In the genomic region with DNA sequence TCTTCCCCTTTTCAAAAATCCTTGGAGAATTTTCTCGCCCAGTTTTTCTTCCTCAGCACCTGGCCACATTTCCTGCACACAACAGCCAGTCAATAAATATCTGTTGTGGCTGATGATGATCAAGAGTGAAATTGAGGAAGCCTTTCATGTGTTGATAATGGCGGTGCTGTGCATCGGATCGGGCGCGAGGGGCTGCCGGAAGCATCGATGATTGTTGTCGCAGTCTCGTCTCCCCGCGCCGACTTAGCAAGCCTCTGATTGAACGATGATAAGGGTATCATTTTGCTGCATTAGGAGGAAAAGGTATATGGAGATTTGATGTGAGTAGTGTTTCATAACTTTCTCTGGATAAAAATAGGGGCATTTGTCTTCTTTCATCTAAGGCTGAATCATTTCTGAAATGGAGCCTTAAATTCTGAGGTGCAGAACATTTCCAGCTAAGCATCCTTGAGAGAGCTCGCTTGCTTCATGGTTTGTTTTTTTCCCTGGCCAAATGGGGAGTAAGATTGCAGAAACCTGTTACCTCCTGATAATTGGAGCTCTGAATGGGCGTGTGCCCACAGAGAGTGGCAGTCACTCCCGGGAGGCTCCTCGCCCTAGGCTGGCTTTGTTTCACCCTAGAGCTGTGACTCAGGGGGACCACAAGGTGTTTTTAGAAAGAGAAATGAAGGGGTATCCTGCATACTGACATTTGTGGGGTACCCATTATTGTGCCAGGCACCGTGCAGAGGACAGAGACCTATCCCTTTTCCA, we compare ENCODE assay signal across 19 mouse cellular contexts.
DNase-seq lines count a peak whose midpoint lies in the region; ATAC-seq and TF ChIP-seq lines count a peak whose summit lies in the region.
"Had no signal": no experiment of that assay in that cellular context is flagged by ENCODE, and none has a peak within 500 bp of the region (broad histone marks: within the 10 kb centered on the region; RNA-seq: fewer than 3 reads in every experiment).

No protein-coding gene starts in this region.

- TF ChIP-seq RAD21 in MEL (IDR thresholded peaks at IDR 0.05; ENCODE audit: low read depth, low read length): no peak

- intact Hi-C loops in heart, postnatal 10 days (cut with DNase I): no loop called here
- intact Hi-C loops in gastrocnemius, postnatal 36 days (cut with DNase I): no loop called here

- H3K9ac ChIP-seq in MEL (ENCODE audit: control insufficient read depth, low read depth, low read length, poor library complexity, severe bottlenecking): peak overlapping the region; percentile 30
- peak overlapping the region; percentile 72 for H3K9ac ChIP-seq in liver, embryonic 14.5 days (replicated peaks)
- H3K9ac ChIP-seq: embryonic facial prominence, embryonic 13.5 days; kidney, embryonic 15.5 days; neural tube, embryonic 12.5 days had no signal

- 0 out of 2 replicates have a peak overlapping the region, but pooled peaks have one; percentile 10 for H3K27ac ChIP-seq in heart, embryonic 10.5 days
- peak overlapping the region; percentile 23; the same call in 1 of the 2 replicates for H3K27ac ChIP-seq in MEL (ENCODE audit: control insufficient read depth, low read depth, low read length)
- peak overlapping the region; percentile 91 for H3K27ac ChIP-seq in liver, embryonic 14.5 days
- H3K27ac ChIP-seq: embryonic facial prominence, embryonic 13.5 days; heart, adult 2 months; kidney, embryonic 15.5 days; neural tube, embryonic 12.5 days had no signal

- peaks cover 9% of the 10 kb centered on the region for H3K27me3 ChIP-seq in heart, embryonic 10.5 days (ENCODE audit: insufficient read depth, poor library complexity, severe bottlenecking)
- H3K27me3 ChIP-seq in MEL (ENCODE audit: control insufficient read depth in 1 of 2, insufficient read depth in 2 of 2, low read length in 2 of 2): no peaks in the 10 kb centered on the region
- H3K27me3 ChIP-seq in liver, embryonic 14.5 days (ENCODE audit: control insufficient read depth, insufficient read depth, low read length): no peaks in the 10 kb centered on the region
- H3K27me3 ChIP-seq: neural tube, embryonic 12.5 days had no signal

- TF ChIP-seq POLR2A in MEL (IDR thresholded peaks at IDR 0.05; ENCODE audit: control insufficient read depth in 1 of 2, insufficient read depth in 1 of 2, low read depth in 1 of 2, low read length in 2 of 2, poor library complexity in 1 of 2): no peak

- TF ChIP-seq CTCF in MEL (IDR thresholded peaks at IDR 0.05 in 2 of 3, conservative IDR thresholded peaks at IDR 0.05 in 1 of 3; ENCODE audit: control insufficient read depth in 1 of 3, insufficient read depth in 1 of 3, low read depth in 2 of 3, low read length in 3 of 3, poor library complexity in 1 of 3, severe bottlenecking in 1 of 3): no peak
- TF ChIP-seq CTCF in liver, embryonic 14.5 days (IDR thresholded peaks at IDR 0.05; ENCODE audit: low read depth): no peak

- 72% methylated on average over 19 of the region's 19 CpGs for WGBS in heart, embryonic 10.5 days
- WGBS in liver, embryonic 14.5 days (ENCODE audit: insufficient replicate concordance): 19% methylated on average over 19 of the region's 19 CpGs

- peak overlapping the region; percentile 96 for H3K4me2 ChIP-seq in liver, embryonic 14.5 days (ENCODE audit: low read depth)
- H3K4me2 ChIP-seq: embryonic facial prominence, embryonic 13.5 days; kidney, embryonic 15.5 days; neural tube, embryonic 12.5 days had no signal

- no peaks in the 10 kb centered on the region for H3K79me2 ChIP-seq in MEL (ENCODE audit: control insufficient read depth, insufficient read depth, low read length, poor library complexity)

- no peak for DNase-seq in heart, embryonic 10.5 days (ENCODE audit: low spot score)
- DNase-seq in heart, postnatal 10 days: no peak
- peak; percentile 55 for DNase-seq in MEL (ENCODE audit: low read depth, low spot score)
- peak; percentile 83 to 88 (median 87) for DNase-seq in liver, embryonic 14.5 days (ENCODE audit: low read depth in 3 of 3, low spot score in 3 of 3)
- no peak for DNase-seq in gastrocnemius, postnatal 36 days
- DNase-seq in layer of hippocampus, postnatal 10 days (ENCODE audit: low spot score in 2 of 2): no peak
- DNase-seq in cerebellum, adult 11-12 months: no peak
- DNase-seq: cerebellum, postnatal 10 days; gastrocnemius, postnatal 10 days; heart, adult 2 months; left cerebral cortex, postnatal 4 days; right cerebral cortex, postnatal 4 days; thymus, postnatal 14 days had no signal

- TF ChIP-seq EP300 in MEL (IDR thresholded peaks at IDR 0.05; ENCODE audit: low read depth in 1 of 2, low read length in 2 of 2): peak; percentile 42 to 43; a peak in 1 of 4 replicates
- TF ChIP-seq EP300 in liver, embryonic 14.5 days (IDR thresholded peaks at IDR 0.05; ENCODE audit: low read depth): peak; percentile 93

- no peaks in the 10 kb centered on the region for H3K9me3 ChIP-seq in heart, embryonic 10.5 days
- no peaks in the 10 kb centered on the region for H3K9me3 ChIP-seq in MEL (replicated peaks; ENCODE audit: insufficient read depth, low read length)
- H3K9me3 ChIP-seq in liver, embryonic 14.5 days (ENCODE audit: control insufficient read depth, low read length): no peaks in the 10 kb centered on the region
- H3K9me3 ChIP-seq: embryonic facial prominence, embryonic 13.5 days; kidney, embryonic 15.5 days; neural tube, embryonic 12.5 days had no signal

- H3K4me3 ChIP-seq in heart, embryonic 10.5 days: no peak overlapping the region
- peak overlapping the region; percentile 45 to 73 for H3K4me3 ChIP-seq in MEL (ENCODE audit: control insufficient read depth in 1 of 2, insufficient read depth in 1 of 2, low read depth in 2 of 2, low read length in 2 of 2)
- peak overlapping the region; percentile 51 to 52 for H3K4me3 ChIP-seq in liver, embryonic 14.5 days (ENCODE audit: insufficient read depth in 1 of 2, low read depth in 2 of 2, low read length in 2 of 2)
- H3K4me3 ChIP-seq: embryonic facial prominence, embryonic 13.5 days; heart, adult 2 months; kidney, embryonic 15.5 days; neural tube, embryonic 12.5 days had no signal

- H3K36me3 ChIP-seq in heart, embryonic 10.5 days: no peaks in the 10 kb centered on the region
- H3K36me3 ChIP-seq in MEL (ENCODE audit: control insufficient read depth in 1 of 2, insufficient read depth in 2 of 2, low read length in 2 of 2): peaks cover 0 to 6% of the 10 kb centered on the region in 2 experiments; a peak in 2 of 4 replicates
- H3K36me3 ChIP-seq in liver, embryonic 14.5 days (replicated peaks; ENCODE audit: control insufficient read depth, insufficient read depth, low read depth): no peaks in the 10 kb centered on the region
- H3K36me3 ChIP-seq: embryonic facial prominence, embryonic 13.5 days; kidney, embryonic 15.5 days; neural tube, embryonic 12.5 days had no signal

- ATAC-seq in erythroblast, adult 5-6 weeks (replicated peaks; ENCODE audit: low FRiP score, poor library complexity, severe bottlenecking): peak; percentile 92
- peak; percentile 94 for ATAC-seq in liver, embryonic 14.5 days (ENCODE audit: insufficient read depth)
- ATAC-seq: hindbrain, embryonic 16.5 days; intestine, embryonic 16.5 days had no signal

- H3K4me1 ChIP-seq in heart, embryonic 10.5 days: no peaks in the 10 kb centered on the region
- peaks cover 3 to 5% of the 10 kb centered on the region in 2 experiments for H3K4me1 ChIP-seq in MEL (ENCODE audit: control insufficient read depth in 1 of 2, insufficient read depth in 2 of 2, low read length in 2 of 2)
- H3K4me1 ChIP-seq in liver, embryonic 14.5 days (replicated peaks; ENCODE audit: control insufficient read depth in 2 of 2, insufficient read depth in 2 of 2, low read length in 1 of 2): peaks cover 28 to 41% of the 10 kb centered on the region in 2 experiments
- H3K4me1 ChIP-seq: embryonic facial prominence, embryonic 13.5 days; kidney, embryonic 15.5 days; neural tube, embryonic 12.5 days had no signal

TF ChIP-seq in MEL, 35 proteins besides CTCF, POLR2A, EP300 and RAD21 (continues in another document):
- TF ChIP-seq BHLHE40 (IDR thresholded peaks at IDR 0.05; ENCODE audit: borderline replicate concordance, low read depth, low read length) (no peak), POLR2AphosphoS5 (IDR thresholded peaks at IDR 0.05; ENCODE audit: borderline replicate concordance, low read depth, low read length) (no peak), MXI1 (IDR thresholded peaks at IDR 0.05; ENCODE audit: low read depth, low read length) (peak; percentile 40; the same call in 1 of the 2 replicates), USF1 (IDR thresholded peaks at IDR 0.05; ENCODE audit: low read depth, low read length) (no peak), ZMIZ1 (IDR thresholded peaks at IDR 0.05; ENCODE audit: low read depth, low read length) (no peak), E2F4 (IDR thresholded peaks at IDR 0.05; ENCODE audit: borderline replicate concordance, low read depth, low read length) (no peak), JUND (IDR thresholded peaks at IDR 0.05; ENCODE audit: low read depth, low read length) (no peak), KAT2A (conservative IDR thresholded peaks at IDR 0.05; ENCODE audit: low read depth, low read length) (no peak), CHD2 (IDR thresholded peaks at IDR 0.05; ENCODE audit: low read length) (no peak), HCFC1 (IDR thresholded peaks at IDR 0.05; ENCODE audit: low read depth, low read length) (no peak), ZNF384 (IDR thresholded peaks at IDR 0.05; ENCODE audit: low read depth, low read length) (peak; percentile 30; the same call in 1 of the 2 replicates), TCF12 (IDR thresholded peaks at IDR 0.05; ENCODE audit: low read depth, low read length) (0 out of 2 replicates have a peak, but pooled peaks have one; percentile 36), USF2 (IDR thresholded peaks at IDR 0.05; ENCODE audit: borderline replicate concordance in 1 of 2, insufficient read depth in 1 of 2, low read depth in 1 of 2, low read length in 2 of 2) (no peak), ETS1 (IDR thresholded peaks at IDR 0.05; ENCODE audit: low read depth, low read length) (no peak), NRF1 (IDR thresholded peaks at IDR 0.05; ENCODE audit: insufficient read depth, low read depth, low read length, poor library complexity, severe bottlenecking) (no peak), ZKSCAN1 (IDR thresholded peaks at IDR 0.05; ENCODE audit: low read depth, low read length) (no peak), ZC3H11A (IDR thresholded peaks at IDR 0.05; ENCODE audit: low read depth, low read length) (0 out of 2 replicates have a peak, but pooled peaks have one; percentile 4), MAZ (IDR thresholded peaks at IDR 0.05; ENCODE audit: low read depth, low read length) (no peak), MAFK (IDR thresholded peaks at IDR 0.05; ENCODE audit: borderline replicate concordance, low read depth, low read length) (no peak), SIN3A (IDR thresholded peaks at IDR 0.05; ENCODE audit: low read length) (no peak; the same call in 1 of the 2 replicates), TBP (IDR thresholded peaks at IDR 0.05; ENCODE audit: low read depth, low read length) (no peak), GATA1 (IDR thresholded peaks at IDR 0.05; ENCODE audit: low read depth, low read length) (peak; percentile 42; the same call in 1 of the 2 replicates), TAL1 (IDR thresholded peaks at IDR 0.05; ENCODE audit: low read length) (peak; percentile 67), MYC (IDR thresholded peaks at IDR 0.05; ENCODE audit: low read depth, low read length) (no peak)

Comparison
In these comparisons a context has a peak if more than half of its experiments do, and no peak if none do; other contexts are left out.
1. DNase-seq: peak in MEL (single experiment) and liver, embryonic 14.5 days (3 of 3); none in heart, embryonic 10.5 days (single experiment), heart, postnatal 10 days (0 of 2), gastrocnemius, postnatal 36 days (0 of 2), layer of hippocampus, postnatal 10 days (0 of 2) and cerebellum, adult 11-12 months (single experiment).
2. H3K27ac ChIP-seq: peak in every context shown above with its lines; median percentile 91 in liver, embryonic 14.5 days; 23 in MEL; 10 in heart, embryonic 10.5 days.